Mouse (Mus musculus): Measurements from ENCODE around the gene Strip1. TPM values are rescaled to one million over a fixed set of nuclear protein-coding genes. Genes with fewer than 3 reads are reported as not detected.

Gene Strip1
- polyA plus RNA-seq, 1 experiment from 2014 or later, result 78.1 TPM

- peaks cover 31% of the 10 kb centered on the region for H3K36me3 ChIP-seq
- peaks cover 82% of the 10 kb centered on the region for H3K4me1 ChIP-seq
- no peaks in the 10 kb centered on the region for H3K9me3 ChIP-seq (replicated peaks)
- peaks cover 89% of the 10 kb centered on the region for H3K27me3 ChIP-seq (ENCODE audit: low read depth, poor library complexity, severe bottlenecking)
- DNase-seq (ENCODE audit: low spot score), result no peak
- peak overlapping the region; percentile 75 for H3K4me3 ChIP-seq
- H3K27ac ChIP-seq, result peak overlapping the region; percentile 96
- WGBS, result 2% methylated on average over 20 of the region's 24 CpGs
Observed at GRCm38 (mm10) chr3:107597134-107597533, 34.4 kb downstream of the Strip1 start.

GRCm38 (mm10) chr3:107596559-107596958 lies 34.9 kb downstream of the Strip1 start:
- DNase-seq (ENCODE audit: low spot score), result no peak
- H3K4me1 ChIP-seq, result peaks cover 83% of the 10 kb centered on the region
- H3K4me3 ChIP-seq, result peak overlapping the region; percentile 75
- peaks cover 91% of the 10 kb centered on the region for H3K27me3 ChIP-seq (ENCODE audit: low read depth, poor library complexity, severe bottlenecking)
- H3K36me3 ChIP-seq, result peaks cover 25% of the 10 kb centered on the region
- WGBS, result under 1% methylated on average over 26 of the region's 26 CpGs
- H3K27ac ChIP-seq, result peak overlapping the region; percentile 96
- H3K9me3 ChIP-seq (replicated peaks), result no peaks in the 10 kb centered on the region

- Histone ChIP-seq H3K27me3 (ENCODE audit: low read depth, poor library complexity, severe bottlenecking) (peaks cover 89% of the 10 kb centered on the region), H3K9me3 (replicated peaks) (no peaks in the 10 kb centered on the region), H3K4me3 (peak overlapping the region; percentile 75), H3K27ac (peak overlapping the region; percentile 96), H3K4me1 (peaks cover 86% of the 10 kb centered on the region), H3K36me3 (peaks cover 20% of the 10 kb centered on the region)
- under 1% methylated on average over 34 of the region's 34 CpGs for WGBS
- DNase-seq (ENCODE audit: low spot score), result peak; percentile 81
Observed at GRCm38 (mm10) chr3:107595938-107596461, 35.5 kb downstream of the Strip1 start.

- no peaks in the 10 kb centered on the region for H3K9me3 ChIP-seq (replicated peaks)
- WGBS, result under 1% methylated on average over 50 of the region's 50 CpGs
- peak overlapping the region; percentile 96 for H3K27ac ChIP-seq
- peak; percentile 76 for DNase-seq (ENCODE audit: low spot score)
- H3K27me3 ChIP-seq (ENCODE audit: low read depth, poor library complexity, severe bottlenecking), result peaks cover 86% of the 10 kb centered on the region
- peak overlapping the region; percentile 75 for H3K4me3 ChIP-seq
- peaks cover 81% of the 10 kb centered on the region for H3K4me1 ChIP-seq
- peaks cover 14% of the 10 kb centered on the region for H3K36me3 ChIP-seq
Observed at GRCm38 (mm10) chr3:107595264-107595937, 36.1 kb downstream of the Strip1 start.

- no peaks in the 10 kb centered on the region for H3K9me3 ChIP-seq (replicated peaks)
- H3K27ac ChIP-seq, result peak within 1 kb of the TSS; percentile 96
- peak; percentile 59 for DNase-seq (ENCODE audit: low spot score)
- WGBS, result 1% methylated on average over 46 of the region's 46 CpGs
- H3K36me3 ChIP-seq, result peaks cover 7% of the 10 kb centered on the region; the same call in 1 of the 2 replicates
- H3K27me3 ChIP-seq (ENCODE audit: low read depth, poor library complexity, severe bottlenecking), result peaks cover 86% of the 10 kb centered on the region
- peaks cover 77% of the 10 kb centered on the region for H3K4me1 ChIP-seq
- H3K4me3 ChIP-seq, result peak within 1 kb of the TSS; percentile 75
Observed at GRCm38 (mm10) chr3:107594662-107595263, 36.7 kb downstream of the Strip1 start, which contains the start of gene Alx3. Alx3 (plus strand) TSS chr3:107595031.

- H3K4me1 ChIP-seq, result peaks cover 69% of the 10 kb centered on the region
- H3K4me3 ChIP-seq, result peak overlapping the region; percentile 75
- no peaks in the 10 kb centered on the region for H3K9me3 ChIP-seq (replicated peaks)
- 4% methylated on average over 2 of the region's 2 CpGs for WGBS
- peaks cover 86% of the 10 kb centered on the region for H3K27me3 ChIP-seq (ENCODE audit: low read depth, poor library complexity, severe bottlenecking)
- DNase-seq (ENCODE audit: low spot score), result peak; percentile 59
- H3K36me3 ChIP-seq, result 0 out of 2 replicates have a peak, but pooled peaks cover 3% of the 10 kb centered on the region
- peak overlapping the region; percentile 96 for H3K27ac ChIP-seq
Observed at GRCm38 (mm10) chr3:107593632-107594031, 37.9 kb downstream of the Strip1 start.

GRCm38 (mm10) chr3:107591612-107592011 lies 39.9 kb downstream of the Strip1 start:
- 0 out of 2 replicates have a peak, but pooled peaks cover 3% of the 10 kb centered on the region for H3K36me3 ChIP-seq
- H3K27me3 ChIP-seq (ENCODE audit: low read depth, poor library complexity, severe bottlenecking), result peaks cover 88% of the 10 kb centered on the region
- peaks cover 55% of the 10 kb centered on the region for H3K4me1 ChIP-seq
- WGBS, result 76% methylated on average over 1 of the region's 1 CpGs
- H3K9me3 ChIP-seq (replicated peaks), result no peaks in the 10 kb centered on the region
- H3K4me3 ChIP-seq, result no peak overlapping the region
- no peak overlapping the region for H3K27ac ChIP-seq
- no peak for DNase-seq (ENCODE audit: low spot score)

- Histone ChIP-seq H3K9me3 (replicated peaks) (no peaks in the 10 kb centered on the region), H3K27me3 (ENCODE audit: low read depth, poor library complexity, severe bottlenecking) (peaks cover 93% of the 10 kb centered on the region), H3K27ac (no peak overlapping the region), H3K4me3 (no peak overlapping the region), H3K4me1 (peaks cover 54% of the 10 kb centered on the region), H3K36me3 (0 out of 2 replicates have a peak, but pooled peaks cover 3% of the 10 kb centered on the region)
- 74% methylated on average over 6 of the region's 6 CpGs for WGBS
- no peak for DNase-seq (ENCODE audit: low spot score)
Observed at GRCm38 (mm10) chr3:107586504-107586903, 45.0 kb downstream of the Strip1 start.

- peak overlapping the region; percentile 61; the same call in 1 of the 2 replicates for H3K4me3 ChIP-seq
- WGBS, result 21% methylated on average over 1 of the region's 1 CpGs
Observed at GRCm38 (mm10) chr3:107583893-107584292, 47.6 kb downstream of the Strip1 start.

GRCm38 (mm10) chr3:107582875-107583767 lies 48.4 kb downstream of the Strip1 start:
- peak overlapping the region; percentile 61 for H3K4me3 ChIP-seq
- peaks cover 89% of the 10 kb centered on the region for H3K27me3 ChIP-seq (ENCODE audit: low read depth, poor library complexity, severe bottlenecking)
- WGBS, result under 1% methylated on average over 65 of the region's 65 CpGs
- peak overlapping the region; percentile 89 for H3K27ac ChIP-seq
- H3K36me3 ChIP-seq, result no peaks in the 10 kb centered on the region
- peaks cover 70% of the 10 kb centered on the region for H3K4me1 ChIP-seq
- H3K9me3 ChIP-seq (replicated peaks), result no peaks in the 10 kb centered on the region
- peak; percentile 71 for DNase-seq (ENCODE audit: low spot score)

More at GRCm38 (mm10) chr3:107583893-107584292, 47.6 kb downstream of the Strip1 start:
- Histone ChIP-seq H3K9me3 (replicated peaks) (no peaks in the 10 kb centered on the region), H3K4me1 (peaks cover 62% of the 10 kb centered on the region), H3K27me3 (ENCODE audit: low read depth, poor library complexity, severe bottlenecking) (peaks cover 92% of the 10 kb centered on the region), H3K36me3 (no peaks in the 10 kb centered on the region), H3K27ac (peak overlapping the region; percentile 89)
- DNase-seq (ENCODE audit: low spot score), result no peak

GRCm38 (mm10) chr3:107582130-107582874 lies 49.2 kb downstream of the Strip1 start:
- H3K9me3 ChIP-seq (replicated peaks), result no peaks in the 10 kb centered on the region
- H3K36me3 ChIP-seq, result no peaks in the 10 kb centered on the region
- H3K27ac ChIP-seq, result peak overlapping the region; percentile 89
- H3K4me3 ChIP-seq, result peak overlapping the region; percentile 61
- 2% methylated on average over 18 of the region's 18 CpGs for WGBS
- DNase-seq (ENCODE audit: low spot score), result no peak
- peaks cover 76% of the 10 kb centered on the region for H3K4me1 ChIP-seq
- peaks cover 85% of the 10 kb centered on the region for H3K27me3 ChIP-seq (ENCODE audit: low read depth, poor library complexity, severe bottlenecking)
